Mouse (Mus musculus) stomach, embryonic 16.5 days (tissue): ENCODE results near the gene Rpl36a-ps1. TPM values are rescaled to one million over a fixed set of nuclear protein-coding genes. Genes with fewer than 3 reads are reported as not detected.
"Not testable (repeated sequence)": the region's sequence is repeated elsewhere in the genome, so short reads cannot be mapped to it uniquely, and the experiment has no call there.

Experiments used
- ATAC-seq: fragments of 200-750 bp; cut with Nextera tagmentation; 2 replicates; pipeline ENCODE4 v1.8.0; 2017; ENCODE audit warnings: moderate number of reproducible peaks, moderate TSS enrichment; ENCODE audit not compliant: insufficient read depth, low FRiP score
- H3K27ac ChIP-seq: fragments of 300-500 bp; sonication (generic); 2 replicates; pipeline ENCODE4 v1.5.1; 2014; ENCODE audit warnings: low read length
- H3K27me3 ChIP-seq: fragments of 300-500 bp; sonication (generic); 2 replicates; pipeline ENCODE4 v1.6.1; 2014; ENCODE audit warnings: low read length, control low read depth, mixed read lengths; ENCODE audit not compliant: control insufficient read depth, insufficient read depth
- H3K36me3 ChIP-seq: fragments of 300-500 bp; sonication (generic); 2 replicates; pipeline ENCODE4 v1.6.1; 2014; ENCODE audit warnings: low read length; ENCODE audit not compliant: control insufficient read depth, insufficient read depth
- H3K4me1 ChIP-seq: fragments of 300-500 bp; sonication (generic); 2 replicates; pipeline ENCODE4 v1.6.1; 2014; ENCODE audit warnings: low read length, control low read depth, mixed read lengths; ENCODE audit not compliant: control insufficient read depth, insufficient read depth
- H3K4me2 ChIP-seq: fragments of 300-500 bp; sonication (generic); 2 replicates; pipeline ENCODE4 v1.6.1; 2014; ENCODE audit warnings: low read depth, low read length, mixed read lengths
- H3K4me3 ChIP-seq: fragments of 300-500 bp; sonication (generic); replicated peaks from 2 replicates; pipeline ENCODE4 v1.5.1; 2014; ENCODE audit warnings: mild to moderate bottlenecking, low read length
- H3K9ac ChIP-seq: fragments of 300-500 bp; sonication (generic); 2 replicates; pipeline ENCODE4 v1.6.1; 2014; ENCODE audit warnings: low read length
- H3K9me3 ChIP-seq: fragments of 300-500 bp; sonication (generic); replicated peaks from 2 replicates; pipeline ENCODE4 v1.6.1; 2016; ENCODE audit warnings: low read length, control low read depth; ENCODE audit not compliant: control insufficient read depth
- WGBS: fragments of 180-500 bp; shearing (Covaris S2); extraction: QIAGEN DNeasy Blood & Tissue Kit; methylation state at CpG from one replicate; pipeline ENCODE4 v1.1.7; 2014; 5-methylcytosine and 5-hydroxymethylcytosine counted together
- polyA plus RNA-seq: library from polyadenylated mRNA; unstranded; fragments of >200 nt; fragmentation: Nextera tagmentation; extraction: Ambion mirVana; gene quantifications from 2 replicates; pipeline ENCODE4 v1.2.1, GENCODE M21; 2015

Rpl36a-ps1 gene
- polyA plus RNA-seq: 0.79 and 3.1 TPM in 2 replicates

GRCm38 (mm10) chr14:98994218-98994617, at the start of gene Rpl36a-ps1:
Gene Rpl36a-ps1, minus strand, starts transcription at chr14:98994318.
- Histone ChIP-seq H3K4me2 (no peak within 1 kb of the TSS), H3K27me3 (no peaks in the 10 kb centered on the region), H3K9ac (no peak within 1 kb of the TSS), H3K4me1 (no peaks in the 10 kb centered on the region), H3K9me3 (no peaks in the 10 kb centered on the region), H3K36me3 (no peaks in the 10 kb centered on the region), H3K4me3 (no peak within 1 kb of the TSS), H3K27ac (no peak within 1 kb of the TSS)
- 92% methylated on average over 7 of the region's 7 CpGs for WGBS
- ATAC-seq: no peak

GRCm38 (mm10) chr14:99043499-99043898, 49.4 kb upstream of the Rpl36a-ps1 start:
- ATAC-seq: no peak
- Histone ChIP-seq H3K4me2 (no peak overlapping the region), H3K27ac (no peak overlapping the region), H3K4me3 (no peak overlapping the region), H3K9me3 (no peaks in the 10 kb centered on the region), H3K27me3 (no peaks in the 10 kb centered on the region), H3K4me1 (peaks cover 20% of the 10 kb centered on the region), H3K36me3 (peaks cover 3% of the 10 kb centered on the region; the same call in 1 of the 2 replicates), H3K9ac (no peak overlapping the region)
- 64% methylated on average over 1 of the region's 1 CpGs for WGBS

- no peak overlapping the region for H3K9ac ChIP-seq
- no peak overlapping the region for H3K27ac ChIP-seq
- H3K4me1 ChIP-seq: peaks cover 17% of the 10 kb centered on the region
- no peaks in the 10 kb centered on the region for H3K9me3 ChIP-seq
- peaks cover 3% of the 10 kb centered on the region; the same call in 1 of the 2 replicates for H3K36me3 ChIP-seq
- H3K4me2 ChIP-seq: no peak overlapping the region
- 69% methylated on average over 4 of the region's 4 CpGs for WGBS
- no peak overlapping the region for H3K4me3 ChIP-seq
- no peaks in the 10 kb centered on the region for H3K27me3 ChIP-seq
- ATAC-seq: no peak
Observed at GRCm38 (mm10) chr14:99041416-99041815, 47.3 kb upstream of the Rpl36a-ps1 start.

GRCm38 (mm10) chr14:99039308-99039707, 45.2 kb upstream of the Rpl36a-ps1 start:
- H3K4me3 ChIP-seq, H3K36me3 ChIP-seq, H3K9ac ChIP-seq, H3K9me3 ChIP-seq, ATAC-seq, H3K27me3 ChIP-seq, H3K4me2 ChIP-seq, H3K27ac ChIP-seq: not testable (repeated sequence)
- WGBS: 61% methylated on average over 5 of the region's 5 CpGs
- peaks cover 12% of the 10 kb centered on the region for H3K4me1 ChIP-seq

- peak; percentile 79; the same call in 1 of the 2 replicates for ATAC-seq
- Histone ChIP-seq H3K9me3 (no peaks in the 10 kb centered on the region), H3K4me2 (no peak overlapping the region), H3K27me3 (no peaks in the 10 kb centered on the region), H3K4me1 (peaks cover 5% of the 10 kb centered on the region), H3K4me3 (no peak overlapping the region), H3K36me3 (peaks cover 12% of the 10 kb centered on the region; the same call in 1 of the 2 replicates), H3K9ac (no peak overlapping the region), H3K27ac (no peak overlapping the region)
- WGBS: 82% methylated on average over 2 of the region's 2 CpGs
Observed at GRCm38 (mm10) chr14:99037703-99038102, 43.6 kb upstream of the Rpl36a-ps1 start.

- H3K27ac ChIP-seq: no peak overlapping the region
- H3K27me3 ChIP-seq: no peaks in the 10 kb centered on the region
- no peaks in the 10 kb centered on the region for H3K9me3 ChIP-seq
- H3K9ac ChIP-seq: no peak overlapping the region
- no peaks in the 10 kb centered on the region for H3K4me1 ChIP-seq
- H3K36me3 ChIP-seq: peaks cover 12% of the 10 kb centered on the region
- no peak overlapping the region for H3K4me2 ChIP-seq
- 59% methylated on average over 4 of the region's 4 CpGs for WGBS
- H3K4me3 ChIP-seq: no peak overlapping the region
- no peak for ATAC-seq
Observed at GRCm38 (mm10) chr14:99036039-99036438, 41.9 kb upstream of the Rpl36a-ps1 start.

GRCm38 (mm10) chr14:99034851-99035250, 40.7 kb upstream of the Rpl36a-ps1 start:
- not testable (repeated sequence) for H3K9ac ChIP-seq, H3K27ac ChIP-seq, H3K27me3 ChIP-seq, H3K9me3 ChIP-seq, H3K4me2 ChIP-seq, ATAC-seq, H3K4me1 ChIP-seq, H3K4me3 ChIP-seq
- 92% methylated on average over 8 of the region's 8 CpGs for WGBS
- H3K36me3 ChIP-seq: peaks cover 12% of the 10 kb centered on the region

GRCm38 (mm10) chr14:99032596-99032995, 38.5 kb upstream of the Rpl36a-ps1 start:
- Histone ChIP-seq H3K4me1 (no peaks in the 10 kb centered on the region), H3K27me3 (no peaks in the 10 kb centered on the region), H3K36me3 (peaks cover 9% of the 10 kb centered on the region), H3K9me3 (no peaks in the 10 kb centered on the region), H3K27ac (no peak overlapping the region), H3K4me2 (no peak overlapping the region), H3K9ac (no peak overlapping the region), H3K4me3 (no peak overlapping the region)
- no peak for ATAC-seq
- 75% methylated on average over 5 of the region's 5 CpGs for WGBS

- 92% methylated on average over 5 of the region's 5 CpGs for WGBS
- ATAC-seq: no peak
- H3K4me3 ChIP-seq: no peak overlapping the region
- H3K4me1 ChIP-seq: no peaks in the 10 kb centered on the region
- no peak overlapping the region for H3K4me2 ChIP-seq
- H3K36me3 ChIP-seq: peaks cover 9% of the 10 kb centered on the region
- H3K27me3 ChIP-seq: no peaks in the 10 kb centered on the region
- H3K9ac ChIP-seq: no peak overlapping the region
- H3K9me3 ChIP-seq: no peaks in the 10 kb centered on the region
- no peak overlapping the region for H3K27ac ChIP-seq
Observed at GRCm38 (mm10) chr14:99031337-99031873, 37.3 kb upstream of the Rpl36a-ps1 start.
